In genomic region chr7:81212697-81213346, GRCm38 (mm10) we compare ENCODE assay signal across 8 mouse cellular contexts. TPM values are rescaled to one million over a fixed set of nuclear protein-coding genes. Genes with fewer than 3 reads are reported as not detected.
DNase-seq lines count a peak whose midpoint lies in the region; ATAC-seq and TF ChIP-seq lines count a peak whose summit lies in the region.

No protein-coding gene starts in this region.

- no peaks in the 10 kb centered on the region for H3K36me3 ChIP-seq in erythroblast, embryonic 14.5 days (ENCODE audit: control insufficient read depth)
- H3K36me3 ChIP-seq in forebrain, embryonic 10.5 days (replicated peaks) = no peaks in the 10 kb centered on the region
- no peaks in the 10 kb centered on the region for H3K36me3 ChIP-seq in heart, embryonic 14.5 days (ENCODE audit: control insufficient read depth, insufficient read depth, low read length)
- H3K36me3 ChIP-seq in liver, adult 2 months (ENCODE audit: control insufficient read depth, insufficient read depth, low read length) = no peaks in the 10 kb centered on the region

- H3K79me2 ChIP-seq in liver, adult 2 months (ENCODE audit: control insufficient read depth, insufficient read depth, low read length) = peaks cover 15% of the 10 kb centered on the region

- ATAC-seq in erythroblast, adult 5-6 weeks (replicated peaks; ENCODE audit: low FRiP score, poor library complexity, severe bottlenecking) = no peak; the same call in 1 of the 2 replicates
- peak; percentile 85 for ATAC-seq in heart, embryonic 14.5 days (ENCODE audit: insufficient number of reproducible peaks, insufficient read depth, low FRiP score, low read depth)

- peak overlapping the region; percentile 89 for H3K4me2 ChIP-seq in heart, embryonic 14.5 days (ENCODE audit: low read length)

- H3K27ac ChIP-seq in forebrain, embryonic 10.5 days = peak overlapping the region; percentile 75
- peak overlapping the region; percentile 73 to 87 for H3K27ac ChIP-seq in heart, embryonic 14.5 days (replicated peaks in 1 of 2; ENCODE audit: control insufficient read depth in 1 of 2, insufficient read depth in 1 of 2, low read depth in 2 of 2, low read length in 2 of 2)
- H3K27ac ChIP-seq in liver, adult 2 months (replicated peaks; ENCODE audit: insufficient read depth, low read depth, low read length) = peak overlapping the region; percentile 95

- TF ChIP-seq CTCF in liver, adult 2 months (IDR thresholded peaks at IDR 0.05; ENCODE audit: low read depth, low read length) = peak; percentile 21; the same call in 1 of the 2 replicates

- no peak for TF ChIP-seq POLR2A in liver, adult 2 months (IDR thresholded peaks at IDR 0.05; ENCODE audit: extremely low read depth, insufficient read depth, low read length)

- peaks cover 74% of the 10 kb centered on the region for H3K27me3 ChIP-seq in erythroblast, embryonic 14.5 days (ENCODE audit: control insufficient read depth)
- H3K27me3 ChIP-seq in forebrain, embryonic 10.5 days (ENCODE audit: poor library complexity, severe bottlenecking) = peaks cover 98% of the 10 kb centered on the region
- peaks cover 9% of the 10 kb centered on the region for H3K27me3 ChIP-seq in heart, embryonic 14.5 days (ENCODE audit: control insufficient read depth, insufficient read depth, low read length)
- no peaks in the 10 kb centered on the region for H3K27me3 ChIP-seq in liver, adult 2 months (ENCODE audit: control insufficient read depth, insufficient read depth, low read length)

- peak overlapping the region; percentile 53 for H3K4me3 ChIP-seq in erythroblast, embryonic 14.5 days (replicated peaks)
- H3K4me3 ChIP-seq in forebrain, embryonic 10.5 days = peak overlapping the region; percentile 48
- peak overlapping the region; percentile 49 to 63 for H3K4me3 ChIP-seq in heart, embryonic 14.5 days (ENCODE audit: control insufficient read depth in 1 of 2, insufficient read depth in 1 of 2, low read depth in 1 of 2, low read length in 2 of 2)
- peak overlapping the region; percentile 82 for H3K4me3 ChIP-seq in liver, adult 2 months (ENCODE audit: insufficient read depth, low read depth, low read length)

- H3K9me3 ChIP-seq in erythroblast, embryonic 14.5 days (ENCODE audit: control insufficient read depth, low read length) = peaks cover 13% of the 10 kb centered on the region; the same call in 1 of the 2 replicates
- H3K9me3 ChIP-seq in forebrain, embryonic 10.5 days = no peaks in the 10 kb centered on the region
- H3K9me3 ChIP-seq in heart, embryonic 14.5 days (ENCODE audit: control insufficient read depth, low read length) = no peaks in the 10 kb centered on the region

- DNase-seq in forebrain, embryonic 10.5 days (ENCODE audit: extremely low spot score, low spot score) = peak; percentile 88
- peak; percentile 98 for DNase-seq in kidney, postnatal 10 days
- DNase-seq in liver, adult 2 months (ENCODE audit: extremely low read depth, low read depth, low spot score) = peak; percentile 91
- peak; percentile 89 to 94 for DNase-seq in monocyte, adult 2 months (ENCODE audit: low read depth in 1 of 2, low spot score in 2 of 2)
- peak; percentile 87 to 91 for DNase-seq in spleen, postnatal 10 days (ENCODE audit: low spot score in 2 of 2)

- H3K4me1 ChIP-seq in erythroblast, embryonic 14.5 days (ENCODE audit: control insufficient read depth) = peaks cover 18% of the 10 kb centered on the region
- peaks cover 42% of the 10 kb centered on the region for H3K4me1 ChIP-seq in forebrain, embryonic 10.5 days
- peaks cover 9 to 17% of the 10 kb centered on the region in 2 experiments; a peak in 3 of 4 replicates for H3K4me1 ChIP-seq in heart, embryonic 14.5 days (ENCODE audit: control insufficient read depth in 2 of 2, insufficient read depth in 2 of 2, low read length in 2 of 2)
- peaks cover 5% of the 10 kb centered on the region; the same call in 1 of the 2 replicates for H3K4me1 ChIP-seq in liver, adult 2 months (ENCODE audit: control insufficient read depth, insufficient read depth, low read length)

- under 1% methylated on average over 57 of the region's 57 CpGs for WGBS in forebrain, embryonic 10.5 days
- WGBS in heart, embryonic 14.5 days = under 1% methylated on average over 57 of the region's 57 CpGs
- WGBS in liver, adult 2 months = under 1% methylated on average over 57 of the region's 57 CpGs

- peak overlapping the region; percentile 73 for H3K9ac ChIP-seq in heart, embryonic 14.5 days (ENCODE audit: low read length)
- peak overlapping the region; percentile 79 for H3K9ac ChIP-seq in liver, adult 2 months (ENCODE audit: low read depth, low read length)

RNA-seq across cellular contexts. Expression of gene Pde8a, which starts 0.6 kb away (rescaled TPM):
- polyA plus RNA-seq in erythroblast, embryonic 14.5 days (2012) = not detected in 2 replicates
- 6.3 and 6.5 TPM in 2 replicates for total RNA-seq in erythroblast, adult 5-6 weeks (2015; ENCODE audit: low replicate concordance)
- 1.5 and 5.9 TPM in 2 replicates for total RNA-seq in erythroblast, adult 5-6 weeks (2017; ENCODE audit: low replicate concordance)
- 1.6 and 2.0 TPM in 2 replicates for polyA plus RNA-seq in forebrain, embryonic 10.5 days (2016; fragmentation: Nextera tagmentation; extraction: Ambion mirVana)
- 5.3 and 6.4 TPM in 2 replicates for polyA plus RNA-seq in heart, embryonic 14.5 days (2014; fragmentation: Nextera tagmentation; extraction: Ambion mirVana)
- total RNA-seq in liver, adult 2 months (2014; rRNA removed) = 13.5 and 15.1 TPM in 2 replicates
- polyA plus RNA-seq in liver, adult 2 months (2012; rRNA removed) = 13.3 and 13.7 TPM in 2 replicates
